Mouse (Mus musculus) skeletal muscle tissue, adult 2 months (tissue): ENCODE measurements at regions not wholly inside any gene's neighbourhood (a gene's known extent, or its start where the extent isn't known, plus 50 kb on each side); places are given as distances from the start of the nearest gene placed in this dataset.

ENCODE experiments used
- DNase-seq: peaks from one replicate; pipeline ENCODE4 v3.0.0-alpha.2; 2012; ENCODE audit warnings: low read depth, low spot score

- DNase-seq: no peak
Observed at GRCm38 (mm10) chr10:16231821-16232220, 1491.2 kb upstream of the Cited2 start.

GRCm38 (mm10) chr10:16233612-16234106 is 1489.4 kb upstream of the Cited2 start:
- DNase-seq: no peak

- no peak for DNase-seq
Observed at GRCm38 (mm10) chr10:16256329-16256728, 1466.7 kb upstream of the Cited2 start.

- DNase-seq: no peak
Observed at GRCm38 (mm10) chr10:16272786-16273185, 1450.2 kb upstream of the Cited2 start.

- DNase-seq: no peak
Observed at GRCm38 (mm10) chr10:16317026-16317425, 1406.0 kb upstream of the Cited2 start.

GRCm38 (mm10) chr10:16337546-16337945 is 1385.5 kb upstream of the Cited2 start:
- peak; percentile 3 for DNase-seq

GRCm38 (mm10) chr10:16341496-16341895 is 1381.5 kb upstream of the Cited2 start:
- no peak for DNase-seq

GRCm38 (mm10) chr10:16364001-16364400 is 1359.0 kb upstream of the Cited2 start:
- DNase-seq: no peak
